Mouse (Mus musculus): ENCODE data around the gene Psme1. TPM values are rescaled to one million over a fixed set of nuclear protein-coding genes. Genes with fewer than 3 reads are reported as not detected.

Psme1 gene
- polyA plus RNA-seq, 1 experiment from 2014 or later = 103 TPM

GRCm38 (mm10) chr14:55557003-55557402 is 20.9 kb upstream of the Psme1 start:
- no peak overlapping the region for H3K4me2 ChIP-seq

GRCm38 (mm10) chr14:55557587-55557986 is 20.3 kb upstream of the Psme1 start:
- Histone ChIP-seq H3K36me3 (peaks cover 7% of the 10 kb centered on the region; the same call in 1 of the 2 replicates), H3K4me1 (replicated peaks) (peaks cover 67% of the 10 kb centered on the region), H3K27ac (peak overlapping the region; percentile 99), H3K9me3 (replicated peaks) (no peaks in the 10 kb centered on the region), H3K4me2 (no peak overlapping the region), H3K9ac (peak overlapping the region; percentile 38), H3K4me3 (replicated peaks) (no peak overlapping the region), H3K27me3 (no peaks in the 10 kb centered on the region)
- ATAC-seq (ENCODE audit: low read depth) = no peak
- no peak for DNase-seq
- WGBS (ENCODE audit: insufficient replicate concordance) = 86% methylated on average over 3 of the region's 3 CpGs

More at GRCm38 (mm10) chr14:55557003-55557402, 20.9 kb upstream of the Psme1 start:
- 16% methylated on average over 5 of the region's 5 CpGs for WGBS (ENCODE audit: insufficient replicate concordance)
- ATAC-seq (ENCODE audit: low read depth) (no peak), DNase-seq (peak; percentile 64)
- Histone ChIP-seq H3K4me1 (replicated peaks) (peaks cover 62% of the 10 kb centered on the region), H3K36me3 (0 out of 2 replicates have a peak, but pooled peaks cover 3% of the 10 kb centered on the region), H3K27me3 (no peaks in the 10 kb centered on the region), H3K9ac (peak overlapping the region; percentile 38), H3K27ac (peak overlapping the region; percentile 99), H3K4me3 (replicated peaks) (no peak overlapping the region), H3K9me3 (replicated peaks) (no peaks in the 10 kb centered on the region)

- DNase-seq = peak; percentile 52
- Histone ChIP-seq H3K4me1 (replicated peaks) (peaks cover 69% of the 10 kb centered on the region), H3K4me3 (replicated peaks) (peak overlapping the region; percentile 78), H3K4me2 (peak overlapping the region; percentile 89), H3K9ac (peak overlapping the region; percentile 93), H3K9me3 (replicated peaks) (no peaks in the 10 kb centered on the region), H3K27ac (peak overlapping the region; percentile 99), H3K27me3 (no peaks in the 10 kb centered on the region), H3K36me3 (peaks cover 20% of the 10 kb centered on the region)
- WGBS (ENCODE audit: insufficient replicate concordance) = 32% methylated on average over 6 of the region's 6 CpGs
- peak; percentile 34 for ATAC-seq (ENCODE audit: low read depth)
Observed at GRCm38 (mm10) chr14:55558740-55559448, 19.0 kb upstream of the Psme1 start.

- DNase-seq = peak; percentile 89
- Histone ChIP-seq H3K4me2 (peak within 1 kb of the TSS; percentile 89), H3K9ac (peak within 1 kb of the TSS; percentile 93), H3K36me3 (peaks cover 29% of the 10 kb centered on the region), H3K27ac (peak within 1 kb of the TSS; percentile 99), H3K27me3 (no peaks in the 10 kb centered on the region), H3K4me3 (replicated peaks) (peak within 1 kb of the TSS; percentile 78), H3K4me1 (replicated peaks) (peaks cover 60% of the 10 kb centered on the region), H3K9me3 (replicated peaks) (no peaks in the 10 kb centered on the region)
- under 1% methylated on average over 27 of the region's 27 CpGs for WGBS (ENCODE audit: insufficient replicate concordance)
- peak; percentile 79 for ATAC-seq (ENCODE audit: low read depth)
Observed at GRCm38 (mm10) chr14:55559799-55560201, 18.1 kb upstream of the Psme1 start, which contains the start of gene Dcaf11. Dcaf11 (plus strand) TSS chr14:55560006.

DNA sequence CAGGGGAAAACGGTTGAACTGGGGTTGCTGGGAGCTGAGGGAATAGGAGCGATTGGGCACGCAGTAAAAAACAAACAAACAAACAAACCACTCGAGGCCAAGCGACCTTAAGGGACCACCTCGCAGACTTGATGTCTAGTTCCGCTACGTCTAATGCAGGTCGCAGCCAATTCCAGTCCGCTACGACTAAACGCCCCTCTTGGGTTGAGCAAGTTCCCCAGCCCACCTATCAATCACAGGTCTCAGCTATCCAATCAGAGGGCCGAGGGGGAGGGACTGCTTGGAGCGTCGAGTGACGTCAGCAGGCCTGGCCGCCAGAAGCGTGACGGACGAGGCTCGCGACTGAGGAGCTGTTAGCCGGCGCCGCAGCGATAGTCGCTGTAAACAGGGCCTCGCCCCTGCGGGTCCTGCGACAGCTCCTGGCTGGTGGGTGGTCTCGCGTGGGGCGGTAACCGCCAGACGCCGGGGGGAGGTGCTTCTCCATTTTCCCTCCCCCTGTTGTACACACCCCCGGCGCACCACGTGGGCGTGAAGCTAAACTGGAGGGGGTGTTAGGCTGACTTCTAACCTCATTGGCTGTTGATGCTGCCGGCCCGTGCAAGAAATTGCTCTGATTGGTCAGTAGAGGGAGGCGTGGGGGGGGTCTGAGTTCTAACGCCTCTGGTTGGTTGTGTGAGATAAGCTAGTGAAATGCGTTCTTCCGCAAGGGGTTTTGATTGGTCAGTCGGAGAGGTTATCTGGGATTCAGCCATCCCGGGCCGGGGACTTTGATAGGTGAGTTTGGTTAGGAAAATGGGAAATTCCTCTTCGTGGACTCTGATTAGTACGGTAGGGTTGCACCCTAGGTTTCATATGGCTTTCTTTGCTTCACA is 17.5 kb upstream of the Psme1 start, which contains the start of gene A730061H03Rik:
A730061H03Rik (minus strand) TSS at position 205 of the 872 bp plus-strand sequence.
- peak within 1 kb of the TSS; percentile 89 for H3K4me2 ChIP-seq
- peaks cover 56% of the 10 kb centered on the region for H3K4me1 ChIP-seq (replicated peaks)
- peaks cover 35% of the 10 kb centered on the region for H3K36me3 ChIP-seq
- H3K27me3 ChIP-seq = no peaks in the 10 kb centered on the region
- no peaks in the 10 kb centered on the region for H3K9me3 ChIP-seq (replicated peaks)
- peak within 1 kb of the TSS; percentile 99 for H3K27ac ChIP-seq
- H3K4me3 ChIP-seq (replicated peaks) = peak within 1 kb of the TSS; percentile 78
- DNase-seq (peak; percentile 97), ATAC-seq (ENCODE audit: low read depth) (peak; percentile 87)
- H3K9ac ChIP-seq = peak within 1 kb of the TSS; percentile 93
- under 1% methylated on average over 51 of the region's 51 CpGs for WGBS (ENCODE audit: insufficient replicate concordance)

DNA sequence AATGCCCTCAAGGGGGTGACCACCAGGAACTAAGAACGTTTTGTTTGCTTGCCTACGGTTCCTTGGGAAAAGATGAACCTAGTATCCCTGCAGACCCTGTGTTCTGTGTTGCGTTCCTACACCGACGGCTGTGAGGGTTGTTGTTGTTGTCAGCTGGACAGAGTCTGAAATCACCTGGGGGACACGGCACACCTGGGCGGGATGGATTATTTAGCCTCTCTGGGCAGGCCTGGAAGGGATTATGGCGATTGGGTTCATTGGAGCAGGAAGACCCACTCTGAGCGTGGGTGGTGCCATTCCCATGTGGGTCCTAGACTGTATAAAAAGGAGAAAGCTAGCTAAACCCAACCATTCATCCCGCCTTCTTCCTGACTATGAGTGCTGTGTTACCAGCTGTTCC is 16.1 kb upstream of the Psme1 start:
- Histone ChIP-seq H3K9me3 (replicated peaks) (no peaks in the 10 kb centered on the region), H3K4me2 (peak overlapping the region; percentile 89), H3K9ac (peak overlapping the region; percentile 67; the same call in 1 of the 2 replicates), H3K4me1 (replicated peaks) (peaks cover 43% of the 10 kb centered on the region), H3K27ac (peak overlapping the region; percentile 99), H3K36me3 (peaks cover 50% of the 10 kb centered on the region), H3K4me3 (replicated peaks) (peak overlapping the region; percentile 78), H3K27me3 (no peaks in the 10 kb centered on the region)
- 81% methylated on average over 10 of the region's 10 CpGs for WGBS (ENCODE audit: insufficient replicate concordance)
- no peak for DNase-seq
- no peak for ATAC-seq (ENCODE audit: low read depth)

DNA sequence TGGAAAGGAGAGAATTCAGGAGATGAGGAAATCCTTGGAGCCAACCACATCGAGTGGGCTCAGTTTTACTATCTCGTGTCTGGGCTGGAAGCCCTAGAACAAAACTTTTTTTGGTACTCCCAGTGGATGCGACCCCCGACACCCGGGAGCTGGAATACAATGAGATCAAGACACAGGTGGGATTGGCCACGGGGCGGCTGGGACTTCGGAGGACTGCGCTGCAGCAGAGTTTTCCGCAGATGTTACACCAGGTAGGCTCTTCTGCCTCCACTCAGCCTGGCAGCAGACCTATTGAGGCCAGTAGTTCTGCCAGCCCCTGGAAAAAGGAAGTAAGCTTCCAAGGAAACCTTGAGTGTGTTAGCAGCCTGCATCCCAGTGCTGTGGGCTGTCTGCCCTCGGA is 14.7 kb upstream of the Psme1 start:
- no peak overlapping the region for H3K9ac ChIP-seq
- H3K4me1 ChIP-seq (replicated peaks) = peaks cover 29% of the 10 kb centered on the region
- H3K27me3 ChIP-seq = no peaks in the 10 kb centered on the region
- H3K36me3 ChIP-seq = peaks cover 63% of the 10 kb centered on the region
- ATAC-seq (ENCODE audit: low read depth) (no peak), DNase-seq (no peak)
- H3K4me2 ChIP-seq = no peak overlapping the region
- H3K9me3 ChIP-seq (replicated peaks) = no peaks in the 10 kb centered on the region
- H3K27ac ChIP-seq = no peak overlapping the region
- H3K4me3 ChIP-seq (replicated peaks) = no peak overlapping the region
- WGBS (ENCODE audit: insufficient replicate concordance) = 82% methylated on average over 11 of the region's 11 CpGs

DNA sequence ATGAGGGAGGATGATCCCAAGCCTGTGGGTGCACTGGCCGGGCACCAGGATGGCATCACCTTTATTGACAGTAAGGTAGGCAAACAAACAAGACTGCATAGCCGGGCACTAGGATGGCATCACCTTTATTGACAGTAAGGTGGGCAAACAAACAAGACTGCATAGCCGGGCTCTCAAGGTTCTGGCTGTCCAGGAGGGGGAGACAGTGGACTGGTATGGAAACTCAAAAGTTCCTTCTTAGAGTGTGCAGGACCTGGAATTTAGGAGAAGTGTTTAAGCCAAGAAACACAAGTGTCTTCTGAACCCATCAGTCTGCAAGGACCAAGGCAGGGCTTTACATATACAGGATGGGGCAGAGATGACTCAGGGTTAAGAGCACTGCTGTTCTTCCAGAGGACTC is 12.2 kb upstream of the Psme1 start:
- DNase-seq = no peak
- Histone ChIP-seq H3K27me3 (no peaks in the 10 kb centered on the region), H3K27ac (no peak overlapping the region), H3K36me3 (peaks cover 88% of the 10 kb centered on the region), H3K4me3 (replicated peaks) (no peak overlapping the region), H3K9me3 (replicated peaks) (no peaks in the 10 kb centered on the region), H3K4me1 (replicated peaks) (peaks cover 23% of the 10 kb centered on the region), H3K9ac (no peak overlapping the region), H3K4me2 (no peak overlapping the region)
- ATAC-seq (ENCODE audit: low read depth) = no peak
- WGBS (ENCODE audit: insufficient replicate concordance) = 78% methylated on average over 3 of the region's 3 CpGs

DNA sequence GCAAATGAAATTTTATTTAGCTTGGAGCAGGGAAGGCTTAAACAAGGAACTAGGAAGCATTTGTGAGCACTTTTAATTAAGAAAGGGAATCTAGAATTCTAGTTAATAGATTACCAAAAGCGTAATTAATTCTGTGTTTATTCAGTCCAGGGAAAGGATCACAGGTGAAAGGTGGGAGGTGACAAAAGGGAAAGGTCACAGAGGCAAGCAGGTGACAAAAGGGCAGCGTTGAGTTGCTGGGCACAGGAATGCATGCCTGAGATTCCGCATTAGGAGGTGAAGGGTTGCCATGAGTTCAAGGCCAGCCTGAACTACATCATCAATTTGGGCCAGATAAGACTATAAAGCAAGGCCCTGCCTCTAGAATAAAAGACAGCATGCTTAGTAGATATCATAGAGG is 10.4 kb upstream of the Psme1 start:
- WGBS (ENCODE audit: insufficient replicate concordance) = 80% methylated on average over 3 of the region's 3 CpGs
- Histone ChIP-seq H3K27ac (no peak overlapping the region), H3K4me3 (replicated peaks) (no peak overlapping the region), H3K9ac (no peak overlapping the region), H3K9me3 (replicated peaks) (no peaks in the 10 kb centered on the region), H3K4me1 (replicated peaks) (peaks cover 22% of the 10 kb centered on the region), H3K36me3 (peaks cover 84% of the 10 kb centered on the region), H3K4me2 (no peak overlapping the region), H3K27me3 (no peaks in the 10 kb centered on the region)
- ATAC-seq (ENCODE audit: low read depth) (no peak), DNase-seq (no peak)

DNA sequence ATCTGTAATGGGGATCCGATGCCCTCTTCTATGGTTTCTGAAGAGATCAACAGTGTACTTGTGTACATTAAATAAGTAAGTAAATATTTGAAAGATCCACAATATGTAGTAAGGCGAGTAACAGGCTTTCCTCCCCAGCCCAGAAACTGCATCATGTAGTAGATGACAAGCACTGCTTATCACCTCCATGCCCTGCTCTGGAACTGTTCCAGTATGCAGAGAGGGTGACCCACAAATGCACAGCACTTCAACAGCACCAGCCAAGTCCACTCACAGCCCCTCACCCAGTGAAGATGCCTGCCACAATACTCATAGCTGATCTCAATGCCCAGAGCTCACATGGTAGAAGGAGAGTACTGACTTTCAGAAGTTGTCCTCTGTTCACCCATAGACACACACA is 7.3 kb upstream of the Psme1 start:
- Histone ChIP-seq H3K4me3 (replicated peaks) (no peak overlapping the region), H3K27ac (no peak overlapping the region; the same call in 1 of the 2 replicates), H3K4me1 (replicated peaks) (peaks cover 24% of the 10 kb centered on the region), H3K9ac (no peak overlapping the region), H3K9me3 (replicated peaks) (no peaks in the 10 kb centered on the region), H3K36me3 (peaks cover 53% of the 10 kb centered on the region), H3K27me3 (no peaks in the 10 kb centered on the region), H3K4me2 (no peak overlapping the region)
- ATAC-seq (ENCODE audit: low read depth) (no peak), DNase-seq (no peak)
- 58% methylated on average over 2 of the region's 2 CpGs for WGBS (ENCODE audit: insufficient replicate concordance)

- no peaks in the 10 kb centered on the region for H3K27me3 ChIP-seq
- ATAC-seq (ENCODE audit: low read depth) (no peak), DNase-seq (no peak)
- peaks cover 31% of the 10 kb centered on the region for H3K4me1 ChIP-seq (replicated peaks)
- H3K36me3 ChIP-seq = peaks cover 41% of the 10 kb centered on the region
- no peak overlapping the region for H3K9ac ChIP-seq
- H3K9me3 ChIP-seq (replicated peaks) = no peaks in the 10 kb centered on the region
- H3K27ac ChIP-seq = peak overlapping the region; percentile 53; the same call in 1 of the 2 replicates
- no peak overlapping the region for H3K4me3 ChIP-seq (replicated peaks)
- H3K4me2 ChIP-seq = no peak overlapping the region
Observed at GRCm38 (mm10) chr14:55571760-55572159, 6.2 kb upstream of the Psme1 start.
